Mouse (Mus musculus) right cerebral cortex, postnatal 36 days (tissue): Measurements from ENCODE around the gene Olfr619.

Experiments
- DNase-seq, 2 experiments: peaks; one replicate each; pipeline ENCODE4 v3.0.0; 2022; ENCODE audit warnings: low spot score in 2 of 2, mixed read lengths in 1 of 2

The Olfr619 gene

DNA sequence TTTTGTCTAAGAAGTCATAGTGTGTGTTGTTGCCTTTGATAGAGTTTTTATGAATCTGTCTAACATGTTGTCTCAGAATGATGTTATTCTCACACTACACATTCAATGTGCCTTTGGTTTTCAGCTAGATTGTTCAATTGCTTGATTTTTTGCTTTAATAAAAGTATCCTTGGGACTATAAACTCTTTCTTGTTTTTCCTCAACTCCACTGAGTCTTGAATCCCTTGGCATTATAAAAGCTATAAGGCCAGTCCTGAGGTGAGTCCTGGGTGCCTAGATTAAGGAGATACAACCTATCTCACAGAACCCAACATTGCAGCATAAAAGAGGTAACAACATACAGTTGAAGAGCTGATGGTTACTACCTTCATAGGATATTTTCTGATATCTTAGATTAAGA is at the start of gene Olfr619:
TSS of gene Olfr619 (plus strand) at position 301 of the 400 bp plus-strand sequence.
- DNase-seq, result no peak

DNA sequence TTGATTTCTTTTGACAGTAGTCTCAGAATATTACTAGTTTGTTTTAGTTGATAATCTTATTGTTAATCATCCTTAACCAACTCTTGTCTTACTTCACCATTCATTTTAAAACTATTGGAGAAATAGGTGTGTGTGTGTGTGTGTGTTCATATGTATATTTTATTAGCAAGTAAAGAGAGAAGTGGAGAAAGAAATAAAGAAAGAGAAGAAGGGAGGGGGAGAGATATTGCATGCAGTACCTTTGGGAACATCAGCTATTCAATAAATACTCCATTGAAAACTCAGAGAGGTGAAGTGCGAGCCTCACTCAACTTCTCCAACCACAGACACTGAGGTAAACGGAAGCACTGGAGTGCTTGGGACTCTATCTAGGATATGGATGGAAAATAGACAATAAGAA is 44.6 kb upstream of the Olfr619 start, which contains the start of gene Olfr615:
TSS of gene Olfr615 (plus strand) at position 301 of the 400 bp plus-strand sequence.
- no peak for DNase-seq

DNA sequence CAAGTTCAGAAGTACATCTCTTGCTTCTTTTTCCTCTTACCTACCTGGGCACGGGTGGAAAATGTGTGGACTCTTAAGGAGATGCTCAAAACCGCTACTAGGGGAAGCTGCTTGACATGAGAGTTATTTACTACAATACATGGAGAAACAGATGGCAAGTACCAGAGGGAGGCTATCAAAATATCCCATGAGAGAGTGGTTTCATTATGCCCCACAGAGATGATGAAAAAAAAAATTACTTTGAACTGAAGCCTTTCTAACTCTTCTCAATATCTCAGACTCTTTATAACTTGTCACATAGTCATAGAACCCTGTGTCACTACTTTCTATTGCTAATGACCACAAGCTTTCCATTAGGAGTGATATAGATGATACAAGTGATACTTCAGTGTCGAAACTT is 31.3 kb upstream of the Olfr619 start, which contains the start of gene Olfr616:
TSS of gene Olfr616 (minus strand) at position 101 of the 400 bp plus-strand sequence.
- no peak for DNase-seq

DNA sequence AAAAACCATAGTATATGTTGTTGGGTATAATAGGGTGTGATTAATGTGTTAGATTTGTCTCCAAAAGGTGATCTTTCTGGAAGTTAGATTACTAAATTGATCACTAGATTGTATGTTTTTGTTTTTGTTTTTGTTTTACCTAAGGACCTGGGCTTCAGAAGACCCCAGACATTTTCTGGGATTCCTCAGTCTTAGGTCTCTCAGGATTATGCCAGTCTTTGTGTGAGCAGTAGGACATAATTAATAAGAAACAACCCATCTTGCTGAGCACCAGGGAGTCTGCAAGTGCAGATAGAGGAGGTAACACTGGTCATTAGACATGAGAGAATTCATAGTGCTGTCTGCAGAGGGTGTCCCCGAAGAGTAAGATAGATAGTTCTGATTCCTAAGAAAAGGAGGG is 27.6 kb upstream of the Olfr619 start, which contains the start of gene Olfr617:
TSS of gene Olfr617 (plus strand) at position 301 of the 400 bp plus-strand sequence.
- DNase-seq, result no peak

DNA sequence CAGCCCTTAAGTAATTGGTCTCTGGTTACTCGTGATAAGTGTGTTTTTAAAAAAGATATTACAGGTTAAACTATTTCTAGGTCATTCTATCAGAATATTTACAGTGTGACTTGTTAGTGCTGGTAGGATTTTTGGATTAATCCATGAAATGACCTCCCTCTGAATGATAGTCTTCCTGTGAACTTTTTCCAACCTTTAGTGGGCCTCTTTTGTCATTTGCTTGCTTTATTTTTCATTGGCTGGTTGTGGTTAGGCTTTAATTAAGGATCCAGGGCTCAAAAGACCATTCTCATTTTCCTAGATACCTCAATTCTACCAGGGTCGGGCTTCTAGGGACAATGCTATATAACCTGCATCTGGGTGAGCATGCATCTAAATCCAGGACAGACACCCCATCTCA is 10.6 kb upstream of the Olfr619 start, which contains the start of gene Olfr618:
TSS of gene Olfr618 (plus strand) at position 301 of the 400 bp plus-strand sequence.
- no peak for DNase-seq

DNA sequence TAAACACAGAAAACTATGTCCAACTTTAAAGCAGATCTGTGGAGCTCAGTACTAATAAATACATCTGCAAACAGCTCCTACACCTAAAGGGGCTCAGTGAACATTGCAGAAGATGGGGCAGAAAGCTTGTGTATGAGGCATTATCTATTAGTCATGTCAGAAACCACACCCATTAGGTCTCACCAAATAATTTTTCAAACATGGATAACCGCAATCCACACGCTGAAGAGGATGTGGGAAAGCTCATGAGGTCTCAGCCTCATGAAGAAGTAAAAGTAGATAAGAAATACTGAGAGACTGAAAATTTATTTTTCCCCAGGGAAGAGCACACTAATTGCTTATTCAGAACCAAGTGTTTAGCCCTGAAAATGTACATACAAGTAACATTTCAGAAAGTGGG is 7.0 kb downstream of the Olfr619 start:
- no peak for DNase-seq

DNA sequence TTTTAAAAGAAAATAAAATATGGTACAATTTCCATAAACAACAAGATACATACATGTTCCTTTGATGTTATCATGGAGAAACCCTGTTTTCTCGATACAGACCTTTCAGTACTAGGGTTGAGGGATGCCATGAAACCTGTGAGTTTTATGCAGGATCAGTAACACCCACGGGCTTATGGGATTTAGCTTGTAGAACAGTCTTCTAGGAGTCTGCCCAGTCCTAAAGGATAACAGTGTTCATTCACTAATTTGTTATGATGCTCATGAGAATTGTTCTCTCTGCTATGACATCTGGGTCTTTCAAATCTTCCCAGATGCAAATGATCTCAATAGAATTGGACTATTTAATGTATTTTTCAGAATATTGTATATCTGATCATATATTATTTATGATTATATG is 12.1 kb downstream of the Olfr619 start, which contains the start of gene Olfr620:
TSS of gene Olfr620 (minus strand) at position 101 of the 400 bp plus-strand sequence.
- DNase-seq, result no peak

DNA sequence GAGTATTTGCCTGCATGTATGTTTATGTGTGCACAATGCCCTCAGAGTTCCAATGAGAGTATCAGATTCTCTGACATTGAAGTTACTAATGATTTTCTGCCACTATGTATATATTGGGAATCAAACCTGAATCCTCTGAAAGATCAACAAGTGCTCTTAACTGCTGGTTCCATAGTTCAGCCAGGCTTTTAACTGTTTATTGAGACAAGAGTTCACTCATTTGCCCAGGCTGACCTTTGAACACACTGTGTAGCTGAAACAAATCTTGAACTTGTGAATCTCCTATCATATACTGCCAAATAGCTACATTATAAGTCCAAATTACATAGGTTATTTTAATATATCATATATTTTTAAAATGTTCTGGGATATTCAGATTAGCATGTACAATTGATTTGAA is 36.4 kb downstream of the Olfr619 start:
- no peak for DNase-seq

DNA sequence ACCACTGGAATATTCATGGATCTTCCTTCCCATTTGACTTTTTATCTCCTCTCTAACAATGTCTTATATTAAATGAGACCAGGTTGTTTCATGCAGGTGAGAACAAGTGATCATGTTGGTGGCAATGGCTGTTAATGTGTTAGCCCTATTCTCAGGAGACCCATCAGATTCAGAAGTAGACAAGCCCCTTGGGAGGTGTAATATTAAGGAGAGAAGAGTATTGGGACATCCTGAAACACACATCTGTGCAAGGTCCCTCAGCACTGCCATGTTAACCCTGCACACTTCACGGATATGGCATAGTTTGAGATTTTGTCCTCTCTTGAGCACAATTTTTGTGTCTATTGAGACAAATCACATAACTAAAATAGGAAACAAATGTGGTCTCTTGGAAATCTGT is 42.2 kb downstream of the Olfr619 start, which contains the start of gene Olfr622:
TSS of gene Olfr622 (minus strand) at position 101 of the 400 bp plus-strand sequence.
- no peak for DNase-seq

DNA sequence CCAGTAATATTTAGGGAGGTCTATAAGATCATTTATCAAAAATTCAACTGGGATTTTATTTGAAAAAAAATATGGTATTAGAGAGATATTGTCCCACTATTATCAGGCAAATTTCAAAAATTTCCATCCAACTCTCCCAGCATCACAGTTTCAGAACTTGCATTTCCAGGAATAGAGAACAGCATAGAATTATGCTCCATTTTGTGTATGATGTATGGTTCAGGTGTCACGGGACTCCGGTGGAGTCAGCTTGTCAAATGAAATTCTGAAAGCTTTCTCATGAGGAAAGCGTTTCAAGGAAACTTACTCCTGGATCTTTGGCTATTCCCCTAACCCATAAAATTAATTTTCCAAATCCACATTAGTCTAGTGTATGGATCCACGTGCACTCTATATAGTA is 43.7 kb downstream of the Olfr619 start:
- no peak for DNase-seq
